Mouse (Mus musculus) cortical plate, adult 2 months (tissue): ENCODE measurements around the gene Btbd17.

Source experiments
- CTCF ChIP-seq: fragments of 200-500 bp; IDR thresholded peaks from 2 replicates; pipeline ENCODE4 v1.5.1; 2011; ENCODE audit warnings: mild to moderate bottlenecking, control low read depth, low read length; ENCODE audit not compliant: insufficient read depth; ENCODE audit errors: extremely low read depth
- POLR2A ChIP-seq: fragments of 200-500 bp; IDR thresholded peaks from 2 replicates; pipeline ENCODE4 v1.6.1; 2011; ENCODE audit warnings: mild to moderate bottlenecking, low read length, control low read depth; ENCODE audit not compliant: insufficient read depth; ENCODE audit errors: extremely low read depth

DNA sequence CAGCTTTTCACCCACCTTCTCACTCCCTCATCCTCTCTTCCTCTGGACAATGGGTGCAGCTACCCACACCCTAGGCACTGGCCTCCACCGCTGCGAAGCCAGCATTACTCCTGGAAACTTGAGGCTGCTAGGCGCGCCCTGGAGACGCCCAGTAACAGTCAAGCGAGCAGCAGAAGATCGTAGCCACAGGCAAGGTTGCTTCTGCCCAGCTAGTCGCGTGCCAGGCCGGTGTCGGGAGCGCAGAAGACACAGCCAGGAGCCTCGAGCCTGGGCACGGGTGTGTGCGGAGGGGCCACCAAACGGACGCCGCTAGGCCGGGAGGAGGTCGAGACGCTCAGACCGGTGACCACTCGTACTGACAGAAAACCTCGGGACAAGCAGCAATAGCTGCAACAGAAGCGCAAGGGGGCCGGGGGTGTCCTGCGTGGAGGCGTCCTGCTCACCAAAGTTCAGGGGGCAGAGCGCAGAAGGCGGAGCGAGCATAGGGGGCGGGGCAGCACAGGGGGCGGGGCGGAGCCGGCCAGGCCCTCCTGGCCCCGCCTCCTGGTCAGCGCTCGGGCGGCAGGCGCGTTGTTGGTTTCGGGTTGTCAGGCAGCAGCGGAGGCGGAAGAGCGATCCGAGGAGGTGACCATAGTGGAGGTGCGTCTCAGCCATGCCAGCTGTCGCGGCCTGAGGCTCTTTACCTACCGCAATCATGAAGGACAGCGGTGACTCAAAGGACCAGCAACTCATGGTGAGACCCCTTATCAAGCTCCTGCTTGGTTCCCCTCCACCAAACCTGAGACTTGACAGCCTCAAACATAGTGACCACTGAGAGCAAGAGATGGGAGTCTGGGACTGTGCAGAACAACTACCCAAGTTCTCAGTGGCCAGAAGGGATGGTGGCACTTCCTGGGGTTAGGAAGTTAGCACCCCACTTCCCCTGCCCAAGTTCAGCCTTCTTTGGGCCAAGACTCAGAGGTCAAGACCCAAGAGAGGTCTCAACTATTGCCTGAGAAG lies 30.6 kb downstream of the Btbd17 start, which contains the start of gene Kif19a:
- no peak for TF ChIP-seq POLR2A
- TF ChIP-seq CTCF = no peak
